Mouse (Mus musculus) heart, adult 18-20 months (tissue): ENCODE measurements around the gene Fndc9. TPM values are rescaled to one million over a fixed set of nuclear protein-coding genes. Genes with fewer than 3 reads are reported as not detected.
A peak's percentile ranks its signal among the peaks of the same experiment; 100 is the strongest.

Experiments
- DNase-seq, 2 experiments: peaks; one replicate each; pipeline ENCODE4 v3.0.0; 2021 to 2022; ENCODE audit warnings: mixed read lengths in 1 of 2
- total RNA-seq, 2 experiments: library from RNA; stranded (reverse); gene quantifications; 2 replicates each; pipeline ENCODE4 v1.2.3; 2021

The Fndc9 gene
- total RNA-seq, 2 experiments from 2014 or later, result not detected

DNA sequence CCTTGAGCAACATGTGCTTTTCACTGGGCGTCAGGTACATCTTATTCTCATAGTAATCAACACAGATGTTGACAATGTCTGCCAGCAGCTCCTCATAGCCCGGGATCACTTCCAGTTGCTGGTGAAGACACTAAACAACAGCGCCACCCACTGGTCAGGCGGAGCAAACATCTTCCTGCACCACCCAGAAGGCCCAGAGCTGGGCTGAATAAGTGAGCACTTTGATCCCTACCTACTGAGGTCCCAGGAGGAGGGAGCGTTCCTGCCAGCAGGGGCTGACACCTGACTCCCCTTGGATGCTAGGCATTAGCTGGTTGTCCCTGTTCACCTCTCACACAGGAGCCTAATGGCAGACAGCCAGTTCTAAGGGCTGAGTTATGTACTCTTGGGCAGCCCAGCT is 41.4 kb downstream of the Fndc9 start:
- peak; percentile 34 to 44 for DNase-seq

DNA sequence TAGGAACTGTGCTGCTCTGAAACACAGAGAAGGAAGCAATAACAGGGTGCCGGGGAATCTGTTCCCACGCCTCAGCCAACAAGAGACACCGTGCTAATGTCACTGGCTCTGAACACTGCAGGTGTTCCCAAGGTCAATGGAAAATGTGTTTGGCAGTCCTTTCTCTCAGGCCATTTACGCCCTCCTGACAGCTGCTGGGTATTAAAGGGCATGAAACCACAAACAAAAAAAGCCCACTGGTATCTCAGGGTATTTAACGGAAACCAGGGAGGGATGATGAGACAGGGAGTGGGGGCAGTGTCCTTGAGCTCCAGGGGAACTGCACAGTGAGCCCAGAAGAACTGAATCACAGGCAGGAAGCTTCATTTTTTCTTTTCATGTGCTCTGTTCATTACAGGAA is 42.8 kb downstream of the Fndc9 start:
- DNase-seq, result peak; percentile 18 to 21

DNA sequence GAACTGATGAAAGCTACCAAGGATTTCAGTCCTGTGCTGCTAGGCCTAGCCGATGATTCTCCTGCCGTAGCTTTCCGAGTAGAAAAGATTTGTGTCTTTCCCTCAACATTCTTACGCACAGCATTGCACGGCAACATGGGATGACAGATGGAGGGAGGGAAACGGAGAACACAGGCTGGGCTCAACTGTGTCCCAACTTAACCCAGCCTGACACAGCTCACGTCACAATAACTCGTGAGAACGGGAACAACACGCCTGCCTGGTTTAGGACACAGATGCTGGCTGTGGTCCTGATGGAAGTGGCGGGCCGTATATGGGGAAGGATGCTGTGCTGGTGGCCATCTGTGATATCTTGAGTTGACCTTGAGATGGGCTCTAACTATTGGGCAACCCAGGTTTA is 43.4 kb downstream of the Fndc9 start:
- no peak for DNase-seq

DNA sequence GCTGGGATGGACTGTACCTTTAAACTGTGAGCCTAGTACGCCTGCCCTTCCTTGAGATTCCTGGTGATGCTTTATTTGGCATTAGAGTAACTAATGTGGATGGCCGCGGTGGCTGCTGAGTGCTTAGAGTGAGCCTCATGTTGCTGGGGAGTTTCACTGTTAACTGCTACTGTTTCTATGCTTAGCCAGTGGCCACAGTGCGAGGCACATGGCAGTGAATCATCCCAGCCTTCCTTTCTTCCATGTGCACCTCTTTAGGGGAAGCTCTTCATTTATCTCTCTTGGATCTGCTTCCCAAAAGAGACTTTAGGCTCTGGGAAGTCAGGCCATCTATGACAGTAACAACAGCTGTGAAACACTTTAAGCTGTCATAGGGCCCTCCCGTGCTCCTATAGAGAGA is 47.3 kb downstream of the Fndc9 start:
- DNase-seq, result no peak

DNA sequence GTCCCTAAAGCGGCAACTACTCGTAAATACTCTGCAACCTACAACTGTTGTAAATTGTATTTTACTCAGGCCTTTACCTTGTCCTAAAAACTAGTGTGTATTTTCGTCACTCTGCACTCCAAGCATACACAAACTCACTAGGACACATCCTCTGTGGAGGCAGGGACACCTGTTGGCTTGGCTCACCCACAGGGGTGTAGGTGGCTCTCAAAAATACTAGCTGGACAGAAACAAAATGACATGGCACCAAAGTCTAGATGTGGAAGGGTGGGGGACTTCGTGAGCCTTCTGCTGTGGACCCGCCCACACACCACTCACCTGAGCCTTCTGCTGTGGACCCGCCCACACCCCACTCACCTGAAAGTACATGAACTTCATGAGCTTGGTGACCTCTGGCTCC is 48.5 kb downstream of the Fndc9 start:
- no peak for DNase-seq

DNA sequence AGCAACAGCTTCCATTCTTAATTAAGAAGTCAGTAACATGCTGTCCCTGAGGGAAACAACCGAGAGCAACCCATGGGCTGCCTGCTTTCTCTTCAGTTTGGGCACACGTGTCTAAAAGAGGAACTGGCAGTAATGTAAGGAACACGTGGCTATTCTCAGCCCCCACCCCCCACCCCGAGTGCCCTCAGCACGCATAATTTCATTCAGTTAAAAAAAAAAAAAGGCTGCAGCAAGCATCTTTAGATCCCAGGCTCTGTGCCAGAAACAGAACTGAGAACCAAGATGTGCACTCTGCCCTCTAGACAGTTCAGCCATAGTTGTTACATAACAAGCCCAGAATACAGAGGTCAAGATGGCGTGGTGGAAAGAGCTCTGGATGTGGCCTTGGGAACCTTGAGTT is 51.5 kb downstream of the Fndc9 start:
- peak in 1 of 2 experiments; percentile 51 for DNase-seq

DNA sequence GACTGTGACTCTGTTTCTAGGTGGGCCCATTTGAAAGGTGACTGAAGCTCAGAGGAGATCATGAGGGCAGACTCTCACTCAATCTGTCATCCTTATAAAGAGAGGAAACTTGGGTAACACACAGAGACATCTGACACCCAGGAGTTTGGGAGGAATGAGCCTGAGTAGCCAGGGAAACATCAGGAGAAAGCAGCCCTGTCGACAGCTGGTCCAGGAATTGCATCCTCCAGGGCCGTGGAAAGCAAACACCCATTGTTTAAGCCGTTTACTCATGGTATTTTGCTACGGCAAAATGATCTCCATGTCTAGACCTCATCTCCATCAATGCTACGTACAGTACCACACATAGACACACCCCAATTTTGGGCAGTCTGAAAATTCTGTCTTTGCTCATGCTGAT is 52.8 kb downstream of the Fndc9 start:
- DNase-seq, result no peak

DNA sequence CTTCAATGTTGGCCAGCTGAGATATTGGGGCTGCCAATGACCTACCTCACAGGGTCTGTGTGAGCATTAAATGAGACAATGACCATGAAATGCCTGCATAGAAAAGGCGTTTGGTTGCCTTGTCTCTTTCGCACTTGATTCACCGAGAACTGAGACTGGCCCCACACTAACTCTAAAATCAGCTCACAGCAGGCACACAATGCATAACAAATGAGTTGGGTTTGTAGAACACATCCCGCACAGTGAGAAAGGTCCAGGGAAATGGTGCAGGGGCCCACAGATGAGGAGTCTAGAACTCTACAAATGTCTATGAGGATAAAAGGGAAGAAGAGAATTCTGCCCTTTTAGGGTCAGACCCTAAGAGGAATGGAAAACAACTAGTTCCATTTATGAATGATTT is 53.7 kb downstream of the Fndc9 start:
- DNase-seq, result no peak

Other genes starting within 250 kb of the Fndc9 start
- gene Gm12166, start 183.2 kb upstream of the Fndc9 start, total RNA-seq, result 1 to 10 TPM; 1.0 to 2.9 TPM
- 10 to 100 TPM; 48.1 to 54.5 TPM for gene Adam19, start 179.5 kb upstream of the Fndc9 start, total RNA-seq
- not detected for gene Nipal4, start 69.0 kb upstream of the Fndc9 start, total RNA-seq
- 10 to 100 TPM; 52.3 to 58.6 TPM for gene Cyfip2, start 77.3 kb downstream of the Fndc9 start, total RNA-seq
- gene Itk, start 154.0 kb downstream of the Fndc9 start, total RNA-seq, result 1 to 10 TPM in 1 of 2 experiments, under 1 TPM in 1; 0.20 to 2.9 TPM
- not detected for gene Fam71b, start 161.0 kb downstream of the Fndc9 start, total RNA-seq
- 10 to 100 TPM; 18.5 to 19.4 TPM for gene Med7, start 201.4 kb downstream of the Fndc9 start, total RNA-seq
- under 1 TPM; 0.47 to 0.54 TPM for gene Havcr2, start 219.4 kb downstream of the Fndc9 start, total RNA-seq